Mouse (Mus musculus) CD4-positive helper T cell, adult 2 months (primary cell): ENCODE data around the gene Il11.
"Not testable (repeated sequence)": the region's sequence is repeated elsewhere in the genome, so short reads cannot be mapped to it uniquely, and the experiment has no call there.

Experiments
- DNase-seq: peaks from one replicate; pipeline ENCODE4 v3.0.0-alpha.2; 2012; ENCODE audit warnings: low read depth, missing footprints, low spot score

Gene Il11

DNA sequence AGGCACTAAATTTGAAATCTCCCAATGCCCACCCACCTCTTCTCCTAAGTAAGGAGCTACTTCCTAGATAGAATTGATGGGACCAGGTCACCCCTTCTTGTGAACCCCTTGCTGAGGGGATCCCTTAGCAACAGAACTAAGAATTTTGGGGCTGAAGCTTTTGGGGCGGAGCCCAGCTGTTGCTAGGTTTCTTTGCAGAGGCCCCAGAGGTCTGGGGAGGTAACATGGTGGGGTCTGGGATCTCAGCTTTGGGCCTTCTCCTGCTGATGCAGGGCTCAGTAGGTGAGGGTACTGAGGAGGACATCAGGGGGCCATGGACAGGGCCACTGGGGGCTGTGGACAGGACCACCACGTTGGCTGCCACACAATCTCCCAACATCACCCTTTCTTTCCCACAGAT is at the start of gene Il11, which contains the start of gene Tmem190:
Gene Il11 (minus strand): TSS at position 101 of the 400 bp plus-strand sequence.
Gene Tmem190 (plus strand): TSS at position 179 of the 400 bp plus-strand sequence.
- no peak for DNase-seq

- DNase-seq: no peak
These were observed 47.8 kb upstream of the Il11 start for GRCm38 (mm10) chr7:4830476-4830875.

DNA sequence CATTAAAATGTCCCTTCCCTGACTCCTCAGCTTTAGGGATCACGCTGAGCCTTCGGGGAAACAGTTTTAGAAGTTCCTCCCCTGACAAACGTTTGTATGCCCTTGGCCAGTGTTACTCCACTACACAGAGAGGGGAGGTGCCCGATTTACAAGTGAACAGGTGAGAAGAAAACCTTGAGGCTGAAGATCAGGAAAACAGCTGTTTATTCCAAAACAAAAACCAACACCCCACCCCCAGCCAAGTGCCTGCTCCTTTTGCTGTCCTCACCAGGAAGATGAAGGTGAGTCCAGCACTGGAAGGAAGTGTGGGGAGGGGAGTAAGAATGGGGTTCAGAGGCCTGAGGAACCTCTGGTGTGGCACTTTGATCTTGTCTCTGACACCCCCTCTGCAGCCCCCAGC is 42.7 kb upstream of the Il11 start:
- no peak for DNase-seq

- no peak for DNase-seq
These were observed 39.7 kb upstream of the Il11 start for GRCm38 (mm10) chr7:4822162-4822907.

- DNase-seq: no peak
These were observed 39.0 kb upstream of the Il11 start for GRCm38 (mm10) chr7:4821690-4822089.

- DNase-seq: not testable (repeated sequence)
These were observed 38.3 kb upstream of the Il11 start for GRCm38 (mm10) chr7:4820925-4821324.

GRCm38 (mm10) chr7:4816559-4816958 is 33.9 kb upstream of the Il11 start:
- DNase-seq: peak; percentile 80

GRCm38 (mm10) chr7:4813105-4813791 is 30.6 kb upstream of the Il11 start:
- no peak for DNase-seq

DNA sequence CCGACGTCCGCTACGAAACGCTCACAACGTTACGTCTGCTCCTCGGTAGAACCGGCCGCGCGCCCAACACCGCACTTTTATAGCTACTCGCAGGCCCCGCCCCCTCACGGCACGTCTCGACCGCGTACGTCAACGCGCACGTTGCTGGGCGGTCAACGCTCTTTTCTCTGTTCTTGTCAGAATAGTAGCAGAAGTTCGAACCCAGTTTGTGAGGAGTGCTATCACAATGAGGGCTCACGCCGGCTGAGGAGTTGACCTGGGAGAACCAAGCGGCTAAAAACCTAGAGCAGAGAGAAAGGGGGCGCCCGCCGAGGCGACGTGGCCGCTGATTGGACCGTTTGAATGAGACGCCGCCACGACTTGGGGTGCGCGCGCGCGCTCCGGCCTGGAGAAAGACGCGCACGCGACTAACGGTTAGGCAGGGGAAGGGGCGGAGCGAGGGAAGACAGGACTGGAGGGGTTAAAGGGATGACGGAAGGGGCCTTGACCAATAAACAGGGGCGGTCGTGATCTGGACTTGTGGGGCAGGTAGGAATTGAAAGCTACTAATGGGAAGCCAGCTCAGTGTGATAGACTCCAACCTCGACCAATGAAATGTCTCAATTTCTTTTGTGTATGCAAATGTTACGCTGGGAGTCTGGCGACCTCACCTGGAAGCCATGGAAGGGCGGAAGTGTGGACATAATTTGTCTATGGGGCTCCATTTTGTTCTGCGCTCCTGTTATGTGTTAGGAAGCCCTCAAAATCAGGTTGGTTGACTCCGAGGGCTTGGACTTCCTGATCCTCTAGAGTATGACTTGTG is 29.8 kb upstream of the Il11 start, which contains the start of gene Ube2s:
Gene Ube2s (minus strand): TSS at position 288 of the 802 bp plus-strand sequence.
- DNase-seq: peak; percentile 100

DNA sequence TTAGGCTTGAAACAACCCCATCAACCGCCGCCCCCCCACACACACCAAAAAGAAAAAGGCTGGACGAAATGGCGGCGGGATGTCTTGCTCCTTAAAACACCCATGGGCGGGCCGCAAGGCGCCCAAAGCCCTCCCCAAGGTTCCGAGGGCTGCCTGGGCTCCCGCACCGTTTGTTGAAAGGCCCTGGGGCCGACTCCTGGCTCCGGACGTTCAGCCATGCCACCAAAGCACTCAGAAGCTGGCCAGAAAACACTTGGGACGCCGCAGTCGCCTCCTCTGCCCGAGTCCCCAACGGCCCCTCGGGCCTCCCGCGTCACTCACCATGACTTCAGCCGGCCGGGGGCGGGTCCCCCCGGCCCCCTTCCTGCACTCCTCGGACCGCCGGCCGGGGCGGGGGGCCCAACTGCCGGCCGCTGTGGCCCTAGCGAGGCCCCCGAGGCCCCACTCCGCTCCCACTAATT is 29.2 kb upstream of the Il11 start:
- DNase-seq: peak; percentile 64

DNA sequence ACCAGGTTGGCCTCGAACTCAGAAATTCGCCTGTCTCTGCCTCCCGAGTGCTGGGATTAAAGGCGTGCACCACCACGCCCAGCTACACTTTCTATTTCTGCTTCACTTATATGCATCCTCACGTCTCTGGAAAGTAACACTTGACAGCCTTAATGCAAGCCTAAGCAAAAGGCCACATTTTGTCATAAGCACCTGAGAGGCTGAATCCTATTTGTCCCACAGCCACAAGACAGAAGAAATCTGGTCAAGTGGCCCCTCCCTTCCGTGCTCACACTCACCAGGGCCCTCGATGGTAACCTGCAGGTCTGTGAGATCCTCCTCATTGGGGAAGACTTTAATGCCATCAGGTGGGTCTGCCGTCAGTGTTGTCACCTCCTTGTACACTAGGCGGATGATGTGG is 28.5 kb upstream of the Il11 start:
- DNase-seq: peak; percentile 32

DNA sequence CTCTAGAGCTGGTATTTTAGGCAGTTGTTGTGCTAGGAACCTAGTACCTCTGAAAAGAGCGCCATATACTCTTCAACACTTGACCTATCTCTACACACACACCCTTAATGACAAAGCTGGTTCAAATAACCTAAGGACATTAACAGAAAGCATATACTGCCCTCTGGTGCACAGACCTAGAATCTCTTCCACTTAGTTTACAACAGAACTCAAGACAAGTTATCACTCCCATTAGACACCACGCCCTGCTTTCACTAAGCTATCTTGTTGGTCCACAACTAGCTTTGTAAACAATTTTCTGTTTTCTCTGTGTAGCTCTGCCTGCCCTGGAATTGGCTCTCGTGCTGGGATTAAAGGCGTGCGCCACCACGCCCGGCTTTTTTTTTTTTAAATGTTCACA is 24.1 kb upstream of the Il11 start:
- DNase-seq: peak; percentile 69

DNA sequence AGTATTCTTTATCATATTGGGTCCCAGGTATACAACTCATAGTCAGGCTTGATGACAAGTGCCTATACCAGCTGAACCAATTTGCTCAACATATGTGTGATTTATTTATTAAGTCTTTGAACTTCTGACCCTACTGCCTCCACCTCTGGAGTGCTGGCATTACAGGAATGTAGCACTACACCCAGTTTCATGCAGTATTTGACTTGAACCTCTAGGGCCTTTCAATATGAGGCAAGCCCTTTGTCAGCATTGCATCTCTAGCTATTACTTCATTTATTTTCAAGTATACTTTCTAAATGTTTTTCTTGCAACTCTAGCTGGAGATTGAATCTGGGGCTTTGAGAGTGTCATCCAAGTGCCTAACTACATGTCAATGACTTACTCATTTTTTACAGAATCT is 19.6 kb upstream of the Il11 start:
- DNase-seq: no peak

- peak; percentile 70 for DNase-seq
These were observed 13.2 kb upstream of the Il11 start for GRCm38 (mm10) chr7:4795767-4796433.

DNA sequence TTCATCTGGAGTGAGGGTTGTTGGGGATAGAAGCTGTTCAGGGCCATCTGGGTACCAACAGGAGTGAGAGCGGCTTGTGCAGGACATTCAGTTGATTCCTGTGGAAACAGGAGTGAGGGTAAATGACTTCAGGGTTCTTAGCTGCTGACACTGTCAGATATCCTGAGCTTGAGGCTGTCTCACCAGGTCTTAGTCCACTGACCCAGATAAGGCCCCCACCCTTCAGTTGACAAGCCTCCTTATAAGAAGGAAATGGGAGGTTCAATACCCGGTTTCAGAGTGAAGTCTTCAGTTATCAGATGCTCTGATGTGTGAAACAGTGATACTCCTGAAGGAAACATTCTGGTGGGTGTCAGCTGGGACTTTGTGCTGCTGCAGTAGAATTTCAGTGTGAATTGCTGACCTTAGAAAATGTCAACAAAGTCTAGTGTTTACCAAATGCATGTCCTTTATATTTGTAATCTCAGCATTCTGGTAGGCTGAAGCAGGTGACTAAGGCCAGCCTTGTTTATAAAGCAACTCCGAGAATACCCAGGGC is 12.0 kb upstream of the Il11 start:
- no peak for DNase-seq

GRCm38 (mm10) chr7:4793674-4794073 is 11.0 kb upstream of the Il11 start:
- DNase-seq: no peak

DNA sequence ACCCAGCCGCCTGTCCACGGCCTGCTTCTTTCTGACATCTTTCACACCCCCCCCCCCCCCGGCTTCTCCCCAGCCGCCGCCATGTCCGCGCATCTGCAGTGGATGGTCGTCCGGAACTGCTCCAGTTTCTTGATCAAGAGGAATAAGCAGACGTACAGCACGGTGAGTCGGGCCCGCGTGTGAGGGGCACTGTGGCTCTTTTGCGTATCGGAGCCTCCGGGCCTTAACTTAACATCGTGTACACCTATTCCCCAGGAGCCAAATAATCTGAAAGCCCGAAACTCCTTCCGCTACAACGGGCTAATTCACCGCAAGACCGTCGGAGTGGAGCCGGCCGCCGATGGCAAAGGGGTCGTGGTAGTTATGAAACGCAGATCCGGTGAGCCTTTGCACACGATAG is 10.6 kb upstream of the Il11 start:
- DNase-seq: not testable (repeated sequence)

DNA sequence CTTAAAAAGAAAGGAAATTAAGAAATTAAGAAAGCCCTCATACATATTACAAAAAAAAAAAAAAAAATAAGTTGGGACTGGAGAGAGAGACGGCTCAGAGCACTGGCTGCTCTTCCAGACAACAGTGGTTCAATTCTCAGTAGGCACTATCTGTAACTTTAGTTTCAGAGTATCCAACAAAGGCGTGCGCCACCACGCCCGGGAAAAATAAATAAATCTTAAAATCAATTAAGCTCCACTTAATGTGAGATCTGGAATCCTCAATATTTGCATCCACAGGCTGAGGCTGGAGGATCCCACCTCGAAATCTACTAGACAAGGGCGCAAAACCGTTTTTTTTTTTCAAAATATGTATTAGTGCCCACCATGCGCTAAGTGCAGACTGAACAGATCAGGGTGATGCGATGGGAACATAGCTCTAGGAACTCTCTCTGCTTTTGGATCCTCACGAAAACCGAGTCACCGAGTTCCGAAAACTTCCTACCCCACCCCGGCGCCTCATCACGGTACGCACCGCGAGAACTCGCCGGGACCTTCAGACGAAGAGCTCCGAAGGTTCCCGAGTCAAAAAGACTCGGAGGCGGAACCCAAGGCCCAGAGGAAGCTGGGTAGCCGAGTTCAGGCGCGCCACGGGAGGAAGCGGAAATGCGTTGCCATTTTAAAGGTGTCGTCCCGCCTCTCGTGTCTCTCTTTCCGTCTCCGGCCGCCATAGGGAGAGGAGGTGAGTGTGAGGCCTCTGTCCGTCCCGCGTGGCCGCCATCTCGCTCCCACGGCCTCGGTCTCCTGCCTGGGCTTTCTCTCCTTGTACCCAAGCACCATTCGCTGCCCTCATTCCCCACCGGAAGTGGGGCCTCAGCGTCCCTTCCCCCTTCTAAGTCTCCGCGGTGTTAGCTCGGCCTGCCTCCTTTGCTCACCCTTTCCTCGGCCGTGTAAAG is 9.9 kb upstream of the Il11 start, which contains the start of gene Rpl28:
Gene Rpl28 (plus strand): TSS at position 597 of the 935 bp plus-strand sequence.
- DNase-seq: peak; percentile 97

GRCm38 (mm10) chr7:4789436-4789935 is 6.8 kb upstream of the Il11 start, which contains the start of gene Tmem238:
Gene Tmem238 (minus strand): TSS chr7:4789656.
- DNase-seq: peak; percentile 50
